Mouse (Mus musculus) forebrain, embryonic 10.5 days (tissue): ENCODE data around the gene Il21. TPM values are rescaled to one million over a fixed set of nuclear protein-coding genes. Genes with fewer than 3 reads are reported as not detected.

ENCODE experiments used
- DNase-seq: peaks from one replicate; pipeline ENCODE4 v3.0.0-alpha.2; 2017; ENCODE audit warnings: low spot score; ENCODE audit errors: extremely low spot score
- H3K27ac ChIP-seq: fragments of 300-500 bp; sonication (generic); 2 replicates; pipeline ENCODE4 v1.5.1; 2016; ENCODE audit warnings: mild to moderate bottlenecking
- H3K27me3 ChIP-seq: fragments of 300-500 bp; sonication (generic); 2 replicates; pipeline ENCODE4 v1.6.1; 2016; ENCODE audit warnings: mild to moderate bottlenecking; ENCODE audit not compliant: poor library complexity, severe bottlenecking
- H3K36me3 ChIP-seq: fragments of 300-500 bp; sonication (generic); replicated peaks from 2 replicates; pipeline ENCODE4 v1.6.1; 2016; ENCODE audit warnings: mild to moderate bottlenecking, moderate library complexity
- H3K4me1 ChIP-seq: fragments of 300-500 bp; sonication (generic); 2 replicates; pipeline ENCODE4 v1.6.1; 2016
- H3K4me3 ChIP-seq: fragments of 300-500 bp; sonication (generic); 2 replicates; pipeline ENCODE4 v1.5.1; 2016; ENCODE audit warnings: mild to moderate bottlenecking, moderate library complexity
- H3K9me3 ChIP-seq: fragments of 300-500 bp; sonication (generic); 2 replicates; pipeline ENCODE4 v1.6.1; 2016; ENCODE audit warnings: mild to moderate bottlenecking, moderate library complexity
- WGBS: fragments of 180-500 bp; shearing (Covaris S2); methylation state at CpG from one replicate; pipeline ENCODE4 v1.1.7; 2016; 5-methylcytosine and 5-hydroxymethylcytosine counted together
- polyA plus RNA-seq: library from polyadenylated mRNA; unstranded; fragments of >200 nt; fragmentation: Nextera tagmentation; extraction: Ambion mirVana; gene quantifications from 2 replicates; pipeline ENCODE4 v1.2.1, GENCODE M21; 2016

Gene Il21
- polyA plus RNA-seq, 1 experiment from 2014 or later: not detected

DNA sequence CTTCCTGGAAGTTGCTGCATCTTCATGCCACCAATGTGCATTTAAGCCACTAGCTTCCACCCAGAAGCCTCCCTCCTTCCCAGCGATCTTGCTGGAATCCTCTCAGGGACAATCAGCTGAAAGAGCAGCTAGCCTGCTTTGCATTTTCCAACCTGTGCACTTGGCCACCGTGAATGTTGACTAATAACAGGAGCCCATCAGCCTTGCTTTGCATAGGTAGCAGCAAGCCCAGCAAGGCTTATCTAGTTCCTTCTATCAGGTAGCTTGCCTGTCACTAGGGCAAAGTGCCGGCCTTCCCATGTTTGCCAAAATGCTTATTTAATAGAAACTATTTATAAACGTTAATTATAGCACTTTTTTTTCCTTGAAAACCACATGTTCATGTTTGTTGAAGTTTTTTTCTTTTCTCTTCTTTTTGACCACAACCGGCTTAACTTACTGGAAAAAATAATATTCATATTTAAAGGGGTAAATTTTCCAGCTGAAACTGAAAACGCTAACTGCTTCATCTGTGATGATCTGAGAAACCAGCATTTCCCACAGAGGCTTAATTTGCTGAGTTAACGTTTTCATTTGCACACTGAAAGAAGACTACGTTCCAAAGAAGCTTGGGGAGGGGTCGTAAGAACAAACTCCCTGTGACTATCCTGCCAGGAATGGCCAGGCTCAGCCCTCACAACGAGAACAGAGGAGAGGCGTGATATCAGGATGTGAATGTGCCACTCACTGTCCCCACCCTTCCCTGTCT is 3.2 kb downstream of the Il21 start:
- WGBS: 77% methylated on average over 11 of the region's 11 CpGs
- Histone ChIP-seq H3K27ac (no peak overlapping the region), H3K4me3 (no peak overlapping the region), H3K36me3 (no peaks in the 10 kb centered on the region), H3K4me1 (peaks cover 3% of the 10 kb centered on the region; the same call in 1 of the 2 replicates), H3K9me3 (no peaks in the 10 kb centered on the region), H3K27me3 (no peaks in the 10 kb centered on the region)
- DNase-seq: no peak

DNA sequence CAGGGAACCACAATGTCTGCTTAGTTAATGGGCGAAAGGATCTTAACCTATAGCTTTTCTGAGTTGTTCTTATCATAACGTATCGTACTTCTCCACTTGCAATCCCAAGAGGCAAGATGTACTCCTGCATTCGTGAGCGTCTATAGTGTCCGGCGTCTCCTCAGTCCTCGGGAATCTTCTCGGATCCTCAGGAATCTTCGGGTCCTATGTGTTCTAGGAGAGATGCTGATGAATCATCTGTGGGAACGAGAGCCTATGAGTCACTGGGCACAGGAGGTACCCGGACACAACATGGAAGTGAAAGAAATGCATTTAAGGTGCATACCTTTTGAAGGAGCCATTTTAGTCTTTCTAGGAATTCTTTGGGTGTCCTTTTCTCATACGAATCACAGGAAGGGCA is 7.3 kb downstream of the Il21 start:
- DNase-seq: no peak
- Histone ChIP-seq H3K27ac (no peak overlapping the region), H3K9me3 (no peaks in the 10 kb centered on the region), H3K4me3 (no peak overlapping the region), H3K4me1 (peaks cover 3% of the 10 kb centered on the region; the same call in 1 of the 2 replicates), H3K36me3 (no peaks in the 10 kb centered on the region), H3K27me3 (no peaks in the 10 kb centered on the region)
- 94% methylated on average over 13 of the region's 13 CpGs for WGBS

DNA sequence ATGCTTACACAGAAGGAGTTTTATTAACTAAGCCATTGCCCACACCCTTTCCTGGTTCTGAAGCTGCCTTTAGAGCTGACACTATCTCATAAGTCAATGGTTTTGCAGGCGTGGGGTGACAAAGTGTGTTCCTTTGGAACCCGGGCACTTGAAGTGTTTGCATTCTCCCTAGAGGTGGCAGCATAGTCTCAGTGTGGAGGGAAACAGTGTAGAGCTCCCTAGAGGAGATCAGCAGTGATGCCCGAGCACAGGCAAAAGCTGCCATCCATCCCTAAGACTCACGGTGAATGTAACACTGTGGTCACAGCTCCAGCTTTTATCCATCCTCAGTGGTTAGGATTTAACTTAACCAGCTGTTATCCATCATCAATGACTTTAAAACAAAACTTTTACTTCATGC is 13.4 kb downstream of the Il21 start:
- no peak overlapping the region for H3K4me3 ChIP-seq
- no peak for DNase-seq
- WGBS: 60% methylated on average over 4 of the region's 4 CpGs
- H3K36me3 ChIP-seq: no peaks in the 10 kb centered on the region
- no peaks in the 10 kb centered on the region for H3K4me1 ChIP-seq
- H3K27me3 ChIP-seq: no peaks in the 10 kb centered on the region
- H3K27ac ChIP-seq: no peak overlapping the region
- no peaks in the 10 kb centered on the region for H3K9me3 ChIP-seq

DNA sequence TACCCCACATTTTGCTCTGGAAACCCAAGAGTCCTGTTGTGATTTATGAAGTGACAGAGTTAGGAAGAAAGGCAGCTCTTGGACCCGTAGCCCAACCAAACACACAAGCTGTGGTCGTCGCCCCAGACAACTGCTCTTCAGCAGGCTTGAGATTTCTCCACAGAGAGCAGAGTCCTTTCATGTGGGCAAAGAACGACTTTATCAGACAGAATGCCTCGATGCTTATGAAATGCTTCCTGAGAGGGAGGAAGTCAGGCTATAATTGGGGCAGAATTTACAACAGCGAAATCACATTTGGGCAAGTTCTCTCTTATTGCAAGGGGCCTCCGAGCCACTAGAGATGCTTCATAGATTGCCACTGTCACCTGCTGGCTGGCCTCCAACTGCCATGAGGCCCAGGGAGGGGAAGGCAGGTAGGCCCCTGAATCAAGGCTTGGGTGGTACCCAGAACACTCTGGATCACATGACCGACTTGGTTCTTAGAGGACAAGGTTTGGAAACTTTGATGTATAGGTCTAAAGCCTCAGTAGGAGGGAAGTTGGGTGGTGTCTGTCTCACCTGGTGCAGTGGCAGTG is 27.1 kb downstream of the Il21 start:
- Histone ChIP-seq H3K4me3 (no peak overlapping the region), H3K4me1 (peaks cover 29% of the 10 kb centered on the region), H3K27me3 (no peaks in the 10 kb centered on the region), H3K27ac (no peak overlapping the region), H3K9me3 (no peaks in the 10 kb centered on the region), H3K36me3 (no peaks in the 10 kb centered on the region)
- 89% methylated on average over 8 of the region's 8 CpGs for WGBS
- no peak for DNase-seq

DNA sequence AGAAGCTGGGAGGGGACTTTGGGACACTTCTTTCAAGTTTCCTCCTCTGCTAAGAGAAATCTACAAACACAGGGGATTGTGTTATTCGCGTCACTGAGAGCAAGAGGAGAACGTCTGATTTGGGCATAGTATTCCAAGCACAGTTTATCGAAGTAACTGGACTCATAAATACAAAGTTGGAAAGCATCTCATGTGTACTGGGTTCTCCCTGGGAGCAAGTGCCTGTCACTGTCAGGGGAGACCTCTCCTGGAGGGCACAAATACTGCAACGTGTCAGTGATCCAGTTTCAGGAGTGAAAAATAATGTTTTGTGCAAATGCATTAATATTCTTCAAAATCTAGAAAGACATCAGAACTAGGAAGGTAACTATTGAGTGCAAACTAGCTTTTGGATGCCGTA is 27.9 kb downstream of the Il21 start:
- Histone ChIP-seq H3K27ac (peak overlapping the region; percentile 78; the same call in 1 of the 2 replicates), H3K36me3 (no peaks in the 10 kb centered on the region), H3K9me3 (no peaks in the 10 kb centered on the region), H3K4me3 (peak overlapping the region; percentile 66), H3K4me1 (peaks cover 29% of the 10 kb centered on the region), H3K27me3 (no peaks in the 10 kb centered on the region)
- no peak for DNase-seq
- WGBS: 23% methylated on average over 6 of the region's 6 CpGs

DNA sequence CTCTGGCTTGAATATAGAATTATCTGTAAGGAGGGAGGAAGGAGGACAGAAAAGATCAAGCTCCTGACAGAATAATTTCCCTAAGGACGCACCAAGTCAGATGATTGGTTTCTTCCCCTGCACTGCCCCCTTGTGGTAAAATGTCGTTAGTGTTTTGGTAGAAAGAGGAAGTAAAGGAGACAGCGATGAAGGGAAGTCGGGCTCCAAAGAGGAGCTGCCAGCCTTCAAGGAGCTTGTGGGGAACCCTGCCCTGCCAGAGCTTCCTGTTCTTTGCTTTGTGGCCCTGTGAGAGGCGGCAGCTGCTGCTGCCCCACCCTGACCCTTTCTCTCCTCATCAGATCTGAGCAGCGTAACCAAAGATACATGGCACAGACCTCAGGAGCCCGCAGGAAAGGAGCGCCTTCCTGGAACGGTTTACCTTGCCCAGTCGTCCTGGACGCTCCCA is 28.4 kb downstream of the Il21 start:
- H3K36me3 ChIP-seq: no peaks in the 10 kb centered on the region
- peak overlapping the region; percentile 78 for H3K27ac ChIP-seq
- H3K4me1 ChIP-seq: peaks cover 29% of the 10 kb centered on the region
- WGBS: 2% methylated on average over 11 of the region's 11 CpGs
- DNase-seq: peak; percentile 82
- H3K9me3 ChIP-seq: no peaks in the 10 kb centered on the region
- H3K27me3 ChIP-seq: no peaks in the 10 kb centered on the region
- peak overlapping the region; percentile 66 for H3K4me3 ChIP-seq

DNA sequence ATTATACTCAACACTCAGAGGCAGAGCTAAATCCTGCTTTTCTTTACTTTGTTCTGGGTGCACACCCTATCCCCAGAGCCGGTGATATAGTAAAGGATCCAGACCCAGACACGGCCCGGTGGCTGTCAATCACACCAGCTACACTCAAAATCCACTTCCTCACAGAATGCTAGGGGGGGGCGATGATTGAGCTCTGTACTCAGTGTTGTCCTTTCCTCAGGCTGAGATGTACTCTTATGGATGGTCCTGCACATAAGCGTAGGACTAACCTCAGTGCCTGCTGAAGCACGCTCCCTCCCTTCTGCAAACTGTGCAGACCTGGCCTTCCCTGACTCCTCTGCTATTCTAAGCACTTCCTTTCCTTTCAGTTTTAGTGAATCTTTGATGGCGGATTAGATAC is 29.6 kb downstream of the Il21 start:
- no peaks in the 10 kb centered on the region for H3K9me3 ChIP-seq

DNA sequence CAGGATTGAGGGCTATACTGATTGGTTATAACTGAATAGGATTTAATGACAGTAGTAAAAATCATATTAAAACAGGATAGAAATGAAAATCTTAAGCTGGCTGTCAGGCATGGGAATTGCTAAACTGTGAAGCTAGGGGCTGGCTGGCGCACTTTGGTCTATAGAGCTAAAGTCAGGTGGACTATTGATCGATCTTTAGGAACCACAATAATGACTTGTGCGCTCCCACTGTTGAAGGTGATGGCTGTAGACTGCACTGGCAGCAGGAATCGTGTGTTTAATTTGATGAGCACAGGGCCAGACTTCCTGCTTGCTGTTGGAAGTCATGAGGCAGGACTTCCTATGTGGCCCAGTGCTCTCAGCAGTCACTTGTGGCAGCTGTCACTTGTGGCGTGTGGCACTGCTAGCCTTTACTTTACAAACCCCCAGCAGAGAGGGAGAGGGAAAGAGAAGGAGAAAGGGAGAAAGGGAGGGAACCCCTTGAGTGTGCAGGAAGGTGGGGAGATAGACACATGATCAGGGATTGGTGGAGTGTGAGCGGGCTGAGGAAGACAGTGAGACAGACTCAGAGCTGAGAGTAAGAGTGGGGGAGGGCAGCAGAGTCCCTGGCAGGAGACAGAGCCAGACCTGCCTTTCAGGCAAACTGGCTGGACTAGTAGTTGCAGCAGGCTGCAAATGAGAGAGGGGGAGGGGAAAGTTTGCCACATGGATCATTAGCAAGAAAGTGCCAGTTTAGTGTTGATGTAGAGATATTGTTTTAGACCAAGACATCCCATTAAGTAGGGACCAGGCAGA is 31.1 kb downstream of the Il21 start:
- Histone ChIP-seq H3K9me3 (no peaks in the 10 kb centered on the region), H3K27ac (peak overlapping the region; percentile 12; the same call in 1 of the 2 replicates)
- WGBS: 58% methylated on average over 6 of the region's 6 CpGs

More for the DNA sequence above, 29.6 kb downstream of the Il21 start:
- no peak overlapping the region for H3K27ac ChIP-seq
- no peaks in the 10 kb centered on the region for H3K36me3 ChIP-seq
- H3K27me3 ChIP-seq: no peaks in the 10 kb centered on the region
- 67% methylated on average over 7 of the region's 7 CpGs for WGBS
- no peak for DNase-seq
- peaks cover 29% of the 10 kb centered on the region for H3K4me1 ChIP-seq
- no peak overlapping the region for H3K4me3 ChIP-seq

DNA sequence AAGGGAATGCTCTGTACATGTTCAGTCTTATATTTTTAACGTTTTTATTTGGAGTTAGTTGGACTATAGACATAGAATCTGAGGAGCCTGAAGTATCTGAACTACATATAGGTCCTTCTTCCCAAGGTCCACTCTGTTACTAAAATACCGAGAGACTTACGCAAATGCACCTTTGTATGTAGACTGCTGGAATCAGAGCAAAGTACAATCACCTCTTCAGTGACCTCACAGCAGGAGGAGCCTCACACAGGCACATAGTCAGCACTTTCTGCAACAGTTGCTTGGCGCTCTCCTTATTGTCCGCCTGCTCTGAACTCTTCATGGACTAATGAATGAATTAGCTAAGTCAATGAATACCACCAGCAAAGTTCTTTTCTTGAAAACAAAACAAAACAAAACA is 34.1 kb downstream of the Il21 start:
- no peak for DNase-seq

More for the DNA sequence above, 31.1 kb downstream of the Il21 start:
- no peaks in the 10 kb centered on the region for H3K36me3 ChIP-seq
- no peaks in the 10 kb centered on the region for H3K27me3 ChIP-seq
- H3K4me1 ChIP-seq: peaks cover 29% of the 10 kb centered on the region
- DNase-seq: no peak
- H3K4me3 ChIP-seq: no peak overlapping the region

DNA sequence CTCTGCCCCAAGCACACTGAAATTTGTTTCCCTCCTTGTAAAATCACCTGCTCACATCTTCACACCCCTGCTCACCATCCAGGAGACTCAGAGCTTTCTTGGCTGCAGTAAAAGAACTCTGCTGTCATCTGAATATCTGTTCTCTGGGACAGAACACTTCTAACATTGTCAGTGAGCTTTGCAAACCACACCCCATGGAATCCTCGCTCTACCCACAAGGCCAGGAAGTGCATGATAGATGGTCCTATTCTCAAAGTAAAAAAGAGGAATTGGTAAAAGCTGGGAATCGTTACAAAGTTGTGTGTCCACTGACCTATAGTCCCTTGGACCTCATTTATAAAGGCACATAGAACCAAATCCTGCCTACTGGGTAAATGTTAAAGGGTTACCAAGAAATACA is 40.5 kb downstream of the Il21 start:
- H3K36me3 ChIP-seq: no peaks in the 10 kb centered on the region
- no peak overlapping the region for H3K27ac ChIP-seq
- no peaks in the 10 kb centered on the region for H3K9me3 ChIP-seq
- no peaks in the 10 kb centered on the region for H3K4me1 ChIP-seq
- no peak for DNase-seq
- no peaks in the 10 kb centered on the region for H3K27me3 ChIP-seq
- no peak overlapping the region for H3K4me3 ChIP-seq
- 82% methylated on average over 2 of the region's 2 CpGs for WGBS

More for the DNA sequence above, 34.1 kb downstream of the Il21 start:
- no peaks in the 10 kb centered on the region for H3K36me3 ChIP-seq
- no peaks in the 10 kb centered on the region for H3K27me3 ChIP-seq
- H3K27ac ChIP-seq: no peak overlapping the region
- no peaks in the 10 kb centered on the region for H3K9me3 ChIP-seq
- peaks cover 18% of the 10 kb centered on the region for H3K4me1 ChIP-seq
- 71% methylated on average over 5 of the region's 5 CpGs for WGBS
- H3K4me3 ChIP-seq: no peak overlapping the region

DNA sequence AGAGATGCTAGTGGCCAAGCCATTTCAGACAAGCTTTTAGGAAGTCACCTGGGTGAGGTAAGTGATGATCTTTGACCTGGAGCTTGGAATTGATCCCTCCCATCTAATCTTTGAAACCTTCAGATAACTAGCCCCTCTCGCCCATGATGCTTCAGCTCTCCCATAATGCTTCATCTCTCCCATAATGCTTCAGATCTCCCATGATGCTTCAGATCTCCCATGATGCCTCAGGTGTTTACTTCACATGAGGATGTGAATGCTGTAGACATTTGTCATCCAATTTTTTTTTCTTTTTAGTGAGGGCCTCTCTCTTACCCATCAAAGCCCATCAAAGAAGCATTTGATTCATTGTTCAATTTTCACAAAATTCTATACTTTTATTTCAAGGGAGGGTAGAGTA is 46.9 kb downstream of the Il21 start:
- Histone ChIP-seq H3K4me1 (peaks cover 25% of the 10 kb centered on the region), H3K9me3 (no peaks in the 10 kb centered on the region), H3K36me3 (no peaks in the 10 kb centered on the region), H3K27me3 (no peaks in the 10 kb centered on the region), H3K4me3 (no peak overlapping the region), H3K27ac (no peak overlapping the region)
- no peak for DNase-seq
- WGBS: 83% methylated on average over 1 of the region's 1 CpGs

DNA sequence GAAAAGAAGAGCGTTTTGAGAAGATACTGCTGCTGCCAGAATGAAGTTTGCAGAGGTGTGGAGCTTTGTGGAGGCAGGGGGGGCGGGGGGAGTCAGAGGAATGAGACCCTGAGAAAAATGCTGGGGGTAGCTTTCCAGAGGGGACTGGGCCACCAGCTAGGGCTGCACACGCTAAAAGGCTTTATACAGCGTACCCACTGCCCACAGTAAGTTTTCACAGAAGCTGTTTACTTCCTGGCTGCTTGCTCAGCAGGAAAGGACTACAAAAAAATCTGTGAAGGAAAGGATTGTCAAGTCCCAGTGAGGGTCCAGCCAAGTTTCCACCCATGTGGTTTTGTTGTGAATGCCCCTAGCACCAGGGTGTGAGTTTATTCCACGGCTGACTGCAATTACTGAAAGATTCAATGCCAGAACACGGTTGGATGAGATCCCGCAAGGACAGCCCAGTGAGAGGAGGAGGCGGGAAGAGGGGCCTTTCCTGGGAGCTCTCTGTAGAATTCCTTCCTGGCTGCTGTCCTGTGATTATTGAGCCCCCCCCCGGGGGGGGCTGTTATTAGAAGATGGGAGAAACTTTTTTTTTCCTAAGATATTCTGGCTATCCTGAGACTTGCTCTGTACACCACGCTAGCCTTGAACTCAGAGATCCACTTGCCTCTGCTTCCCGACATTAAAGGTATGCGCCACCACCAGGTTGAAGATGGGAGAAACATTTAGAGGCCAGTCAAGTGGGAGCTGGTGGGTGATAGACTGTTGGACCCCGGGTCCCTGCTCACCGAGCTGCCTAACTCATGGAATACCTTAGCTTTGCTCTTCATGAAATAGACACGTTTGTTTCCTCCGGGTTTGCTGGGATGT is 49.8 kb downstream of the Il21 start:
- H3K27ac ChIP-seq: peak overlapping the region; percentile 70
- no peaks in the 10 kb centered on the region for H3K9me3 ChIP-seq
- no peaks in the 10 kb centered on the region for H3K36me3 ChIP-seq
- H3K27me3 ChIP-seq: no peaks in the 10 kb centered on the region
- no peak for DNase-seq
- no peak overlapping the region for H3K4me3 ChIP-seq
- H3K4me1 ChIP-seq: peaks cover 25% of the 10 kb centered on the region
- 39% methylated on average over 16 of the region's 16 CpGs for WGBS
